Mouse (Mus musculus): Measurements from ENCODE around the gene Tmem176b.
A peak's percentile ranks its signal among the peaks of the same experiment; 100 is the strongest.
"Not testable (repeated sequence)": the region's sequence is repeated elsewhere in the genome, so short reads cannot be mapped to it uniquely, and the experiment has no call there.

Gene Tmem176b

DNA sequence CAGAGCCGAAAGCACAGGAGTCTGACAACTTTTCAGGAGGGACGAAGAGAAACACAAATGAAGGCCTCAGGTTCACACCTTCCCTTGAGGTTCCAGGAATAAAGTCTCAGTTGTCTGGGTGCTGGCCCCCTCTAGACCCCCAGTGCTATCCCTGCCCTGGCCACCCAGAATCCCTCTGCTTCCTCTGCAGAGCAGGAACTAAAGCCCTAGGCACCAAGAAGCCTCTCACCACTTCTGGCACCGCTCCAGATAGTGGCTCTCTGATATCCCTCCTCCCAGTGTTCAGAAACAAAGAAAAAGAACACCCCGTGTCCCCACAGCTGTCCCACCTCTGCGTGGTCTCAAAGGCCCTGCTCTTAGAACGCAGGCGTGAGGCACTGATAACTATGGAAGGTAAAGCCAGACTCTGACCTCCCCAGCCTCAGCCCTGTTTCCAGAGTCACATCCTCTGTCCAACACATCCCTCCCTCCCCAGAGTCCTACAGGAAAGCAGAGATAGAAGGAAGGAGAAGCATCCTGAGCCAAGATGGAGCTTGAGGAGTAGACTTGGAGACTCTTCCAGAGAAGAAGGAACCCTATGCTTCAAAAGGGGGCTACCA, 826 bp downstream of the Tmem176b start, which contains the start of gene Tmem176a:
TSS of gene Tmem176a (plus strand) at position 549 of the 599 bp plus-strand sequence.
- DNase-seq: no peak

DNA sequence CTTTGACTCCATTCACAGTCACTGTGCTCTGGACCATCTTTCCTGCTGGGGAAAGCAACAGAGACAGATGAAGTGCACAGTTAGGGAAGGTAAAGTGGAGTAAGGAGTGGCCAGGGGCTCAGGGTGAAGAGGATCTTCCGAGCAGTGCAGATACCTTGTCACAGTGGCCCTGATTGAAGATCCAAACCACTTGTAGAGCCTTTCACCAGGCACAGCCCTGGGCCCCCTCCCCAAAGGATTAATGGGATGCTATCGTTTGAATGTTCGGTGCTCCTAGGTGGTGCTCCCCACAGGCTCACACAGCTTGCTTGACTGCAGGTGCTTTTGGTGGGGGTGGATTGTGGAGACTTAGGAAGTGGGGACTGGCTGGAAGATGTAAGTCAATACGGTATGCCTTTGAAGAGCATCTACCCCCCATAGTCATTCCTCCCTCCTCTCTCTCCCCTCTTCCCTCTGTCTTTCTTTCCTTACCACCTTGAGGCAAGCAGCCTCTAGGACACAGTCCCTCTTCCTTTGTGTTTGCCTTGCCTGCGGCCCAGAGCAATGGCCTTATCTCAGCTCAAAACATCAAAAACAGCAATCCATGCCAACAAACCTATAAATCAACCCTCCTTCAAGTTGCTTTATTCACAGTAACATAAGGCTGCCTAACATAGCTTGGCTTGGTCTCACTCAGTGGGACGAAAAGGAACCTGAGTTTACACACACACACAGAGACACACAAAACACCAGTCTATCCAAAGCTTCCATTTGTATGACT, 2.8 kb downstream of the Tmem176b start:
- no peak for DNase-seq

DNA sequence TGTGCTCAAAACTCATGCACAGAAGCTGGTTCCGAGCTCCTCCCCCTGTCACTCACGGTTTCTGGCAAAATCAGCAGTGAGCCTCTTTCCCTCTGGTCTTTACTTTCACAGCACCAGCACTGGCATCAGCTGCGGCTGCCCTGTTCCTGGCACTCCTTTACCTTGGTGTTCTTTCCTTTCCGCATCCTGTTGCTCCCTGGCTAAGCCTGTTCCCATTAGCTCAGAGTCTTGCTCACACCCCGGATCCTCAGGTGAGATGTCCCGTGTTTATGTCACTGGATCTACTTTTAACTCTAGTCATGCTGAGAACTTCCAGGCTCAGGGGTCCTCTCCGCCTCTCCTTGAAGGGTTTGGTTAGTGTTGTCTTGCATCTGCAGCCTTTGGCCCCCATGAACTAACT, 3.8 kb downstream of the Tmem176b start:
- no peak for DNase-seq

DNA sequence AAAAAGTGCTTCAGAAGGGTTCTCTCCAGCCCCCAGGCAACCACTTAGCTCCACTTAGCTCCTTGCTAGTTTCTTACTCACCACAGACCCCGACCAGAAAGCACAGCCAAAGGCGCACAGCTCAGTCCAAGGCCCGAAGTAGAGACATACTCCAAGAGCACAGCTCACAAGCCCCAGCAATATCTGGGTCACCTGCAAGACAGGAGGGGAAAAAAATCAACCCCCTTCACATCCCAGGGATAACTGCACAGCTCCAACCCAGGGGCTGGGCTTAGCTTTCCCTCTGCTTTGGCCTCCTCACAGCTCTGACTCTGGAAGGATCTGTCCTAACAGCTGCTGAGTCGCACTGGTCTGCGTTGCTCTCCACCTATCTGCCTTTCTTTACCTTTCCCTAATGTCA, 5.2 kb downstream of the Tmem176b start:
- no peak for DNase-seq

GRCm38 (mm10) chr6:48835241-48835640, 6.1 kb downstream of the Tmem176b start:
- DNase-seq: no peak

DNA sequence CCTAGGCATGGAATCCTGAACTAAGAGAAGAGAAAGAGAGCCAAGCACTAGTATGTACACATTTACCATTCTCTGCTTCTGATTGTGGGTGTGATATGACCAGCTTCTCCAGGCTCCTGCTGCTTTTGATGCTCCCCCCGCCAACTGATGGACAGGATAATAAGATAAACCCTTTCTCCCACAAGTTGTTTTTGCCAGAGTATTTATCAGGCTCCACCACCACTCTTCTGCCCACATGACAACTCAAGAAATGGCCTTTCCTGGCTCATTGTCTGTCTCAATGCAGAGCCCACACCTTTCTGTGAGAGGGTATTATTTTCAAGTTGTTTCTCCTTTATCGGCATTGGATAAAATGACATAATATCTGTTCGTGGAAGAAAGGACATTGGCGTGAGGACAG, 7.8 kb downstream of the Tmem176b start:
- no peak for DNase-seq

DNA sequence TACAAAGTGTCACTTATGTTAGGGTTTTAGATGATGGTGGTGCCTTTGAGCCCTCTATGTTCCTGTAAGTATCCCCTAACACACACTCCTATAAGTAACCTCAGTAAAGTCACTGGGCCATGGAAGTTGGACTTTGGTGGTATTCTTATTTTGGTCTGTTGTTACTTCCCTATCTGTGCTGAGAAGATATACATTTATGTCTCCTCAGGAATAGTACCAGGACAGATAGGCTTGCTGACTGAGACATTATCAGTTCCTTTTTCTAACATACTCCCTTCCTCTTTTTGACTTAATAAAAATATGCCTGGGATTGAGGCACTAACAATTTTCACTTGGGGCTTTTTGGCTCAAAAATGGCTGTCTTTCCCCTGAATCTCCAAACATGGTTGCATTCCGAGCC, 8.9 kb downstream of the Tmem176b start:
- DNase-seq: no peak

DNA sequence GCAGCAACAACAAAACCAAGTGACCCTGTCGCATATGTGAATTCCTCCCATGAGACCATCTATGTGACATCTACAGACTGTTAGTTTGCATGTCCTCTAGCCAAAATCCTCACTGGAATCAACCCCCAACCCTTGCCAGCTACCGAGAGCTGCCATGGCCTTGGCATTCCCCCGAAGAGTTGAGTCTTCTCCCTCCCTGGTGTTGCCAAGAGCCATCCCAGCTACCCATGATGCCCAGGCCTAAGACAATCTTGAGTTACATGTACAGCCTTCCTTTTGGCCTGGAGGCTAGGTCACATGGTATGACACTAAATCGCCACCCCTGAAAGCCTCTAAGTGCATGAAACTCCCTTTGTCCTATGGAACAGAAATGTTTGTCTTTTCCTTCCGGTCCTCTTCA, 10.2 kb downstream of the Tmem176b start:
- no peak for DNase-seq

GRCm38 (mm10) chr6:48830241-48830640, 11.1 kb downstream of the Tmem176b start:
- no peak for DNase-seq

GRCm38 (mm10) chr6:48829651-48830050, 11.6 kb downstream of the Tmem176b start:
- DNase-seq: no peak

DNA sequence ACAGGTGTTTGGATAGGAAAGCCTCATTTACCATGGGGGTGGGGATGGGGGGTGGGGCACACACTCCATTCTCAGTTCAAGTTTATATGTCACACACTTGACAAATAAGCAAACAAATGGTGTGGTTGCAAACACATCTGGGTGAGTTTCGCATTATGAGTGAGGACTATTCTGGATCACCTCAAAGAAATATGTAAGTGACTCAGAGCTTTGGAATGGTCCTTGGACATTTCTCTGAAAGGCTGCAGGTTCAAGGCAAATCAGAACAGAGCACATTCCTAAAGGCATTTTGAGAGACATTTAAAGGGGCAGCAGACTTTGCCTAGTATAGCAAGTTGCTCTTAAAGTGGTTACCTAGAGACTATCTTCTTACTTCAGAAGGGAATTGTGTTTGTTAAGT, 12.3 kb downstream of the Tmem176b start:
- no peak for DNase-seq

GRCm38 (mm10) chr6:48825016-48825415, 16.3 kb downstream of the Tmem176b start:
- no peak for DNase-seq

- DNase-seq: not testable (repeated sequence)
Observed at GRCm38 (mm10) chr6:48821991-48822785, 19.1 kb downstream of the Tmem176b start.

- peak; percentile 20 for DNase-seq
Observed at GRCm38 (mm10) chr6:48817815-48818214, 23.5 kb downstream of the Tmem176b start.

- DNase-seq: no peak
Observed at GRCm38 (mm10) chr6:48815013-48815412, 26.3 kb downstream of the Tmem176b start.

- no peak for DNase-seq
Observed at GRCm38 (mm10) chr6:48809494-48810219, 31.6 kb downstream of the Tmem176b start.

DNA sequence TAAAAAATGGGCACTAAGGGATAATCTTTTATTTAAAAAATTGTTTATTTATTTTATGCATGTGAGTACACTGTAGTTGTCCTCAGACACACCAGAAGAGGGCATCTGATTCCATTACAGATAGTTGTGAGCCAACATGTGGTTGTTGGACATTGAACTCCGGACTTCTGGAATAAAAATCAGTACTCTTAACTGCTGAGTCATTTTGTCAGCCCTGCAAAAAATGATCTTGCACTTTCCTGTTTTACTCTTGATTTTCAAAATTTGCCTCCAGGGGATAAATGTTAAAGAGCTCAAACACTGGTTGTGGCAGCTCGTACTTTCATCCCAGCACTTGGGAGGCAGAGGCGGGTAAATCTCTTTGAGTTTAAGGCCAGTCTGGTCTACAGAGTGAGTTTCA, 34.5 kb downstream of the Tmem176b start:
- no peak for DNase-seq

DNA sequence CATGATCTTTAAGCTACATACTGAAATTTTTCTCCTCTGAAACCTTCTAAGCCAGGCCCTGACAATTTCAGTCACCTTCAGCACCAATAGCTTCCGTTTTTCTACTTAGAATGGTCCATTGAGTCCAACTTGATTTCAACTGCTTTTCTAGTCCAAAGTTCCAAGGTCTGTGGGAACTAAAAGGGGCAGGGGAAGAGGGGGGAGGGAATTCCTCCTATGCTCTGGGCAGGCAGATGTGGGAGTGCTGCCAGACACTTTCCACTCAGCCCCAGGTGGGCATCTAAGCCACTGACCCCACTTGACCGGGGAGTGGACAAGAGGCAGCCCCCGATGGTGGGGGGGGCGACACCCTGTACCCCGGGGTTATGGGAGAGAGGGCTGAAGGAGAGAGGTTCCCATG, 37.0 kb downstream of the Tmem176b start:
- no peak for DNase-seq

GRCm38 (mm10) chr6:48803406-48804051, 37.8 kb downstream of the Tmem176b start:
- no peak for DNase-seq

- no peak for DNase-seq
Observed at GRCm38 (mm10) chr6:48801897-48802296, 39.4 kb downstream of the Tmem176b start.

DNA sequence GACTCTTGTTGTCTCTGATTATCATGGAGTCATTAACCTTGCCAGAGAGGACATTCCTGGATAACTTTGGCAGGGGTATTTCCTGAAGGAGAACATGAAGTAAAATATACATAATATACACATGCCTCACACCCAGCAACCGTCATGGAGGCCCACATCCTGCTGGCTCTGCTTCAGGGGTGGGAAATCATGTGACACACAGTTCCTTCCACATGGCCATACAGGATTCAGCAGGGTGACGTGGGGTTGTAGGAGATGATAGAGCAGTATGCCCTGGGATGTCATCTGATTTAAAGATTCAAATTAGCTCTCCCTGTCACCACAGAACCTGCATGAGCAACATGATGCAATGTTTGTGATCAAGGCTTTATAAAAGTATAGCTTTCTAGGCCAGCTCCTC, 53.4 kb downstream of the Tmem176b start:
- DNase-seq: no peak

DNA sequence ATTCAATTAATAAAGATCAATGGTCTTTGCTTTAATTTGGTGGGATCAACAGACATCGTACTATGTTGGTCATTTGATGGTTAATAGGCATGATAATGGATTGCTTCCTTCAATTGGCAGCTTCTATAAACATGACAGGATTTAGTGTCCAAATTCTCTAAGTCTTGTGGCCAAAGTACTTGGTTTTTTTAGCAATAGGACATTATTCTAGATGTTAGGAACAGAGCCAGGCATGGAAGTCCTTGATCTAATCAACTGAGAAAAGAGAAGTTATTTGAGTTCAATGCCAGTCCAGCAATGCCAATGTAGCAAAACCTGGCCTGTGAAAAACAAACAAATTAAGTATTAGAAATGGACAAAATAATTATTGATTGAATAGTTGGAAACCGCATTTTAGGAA, 55.7 kb downstream of the Tmem176b start:
- DNase-seq: no peak

DNA sequence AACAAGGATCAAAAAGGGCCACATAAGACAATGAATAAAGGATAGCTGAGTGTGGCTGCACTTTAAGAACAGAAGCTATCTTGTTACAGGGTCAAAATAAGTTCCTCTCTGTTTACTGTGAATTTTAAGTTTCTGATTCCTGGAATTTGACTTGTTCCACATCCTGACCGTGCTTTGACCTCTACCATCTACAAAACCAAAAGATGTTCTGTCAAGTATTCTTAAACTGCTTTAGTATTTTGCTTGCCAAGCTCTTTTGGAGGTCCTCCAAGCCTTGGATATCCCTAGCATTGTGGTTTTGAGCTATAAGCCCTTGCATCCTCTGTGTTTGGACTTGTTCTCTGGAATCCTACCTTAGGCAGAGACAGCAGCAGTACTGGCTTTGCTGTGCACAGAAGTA, 56.1 kb downstream of the Tmem176b start:
- DNase-seq: no peak
